14 mouse cellular contexts compared by ENCODE assay signal in the genomic region with DNA sequence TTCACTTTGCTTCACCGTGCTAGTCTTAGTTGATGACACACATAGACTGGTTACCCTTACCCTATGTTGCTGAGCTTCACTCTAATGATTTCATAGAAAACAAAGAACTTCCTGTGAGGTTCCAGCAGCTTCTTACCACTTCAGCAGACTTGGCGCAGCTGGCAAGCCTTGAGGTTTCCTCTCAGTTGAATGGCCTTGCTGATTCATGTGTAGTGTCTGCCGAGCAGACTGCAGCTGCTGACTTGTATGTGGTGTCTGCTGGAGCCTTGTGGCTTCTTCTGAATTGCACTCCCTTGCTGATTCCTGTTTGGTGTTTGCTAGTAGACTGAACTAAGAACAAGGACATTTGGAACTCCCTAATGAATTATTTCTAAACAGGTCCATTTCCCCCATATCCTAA.
DNase-seq lines count a peak whose midpoint lies in the region; ATAC-seq and TF ChIP-seq lines count a peak whose summit lies in the region.
"Had no signal": no experiment of that assay in that cellular context is flagged by ENCODE, and none has a peak within 500 bp of the region (broad histone marks: within the 10 kb centered on the region; RNA-seq: fewer than 3 reads in every experiment).

No protein-coding gene starts in this region.

- H3K4me3 ChIP-seq in myocyte, result no peak overlapping the region
- H3K4me3 ChIP-seq: embryonic facial prominence, embryonic 13.5 days; liver, embryonic 13.5 days had no signal

- no peak overlapping the region for H3ac ChIP-seq in myocyte (ENCODE audit: control insufficient read depth, insufficient read length)

- no peak overlapping the region for H3K4me2 ChIP-seq in myocyte (ENCODE audit: low read depth)
- H3K4me2 ChIP-seq: embryonic facial prominence, embryonic 13.5 days; liver, embryonic 13.5 days had no signal

- peak; percentile 34 for ATAC-seq in CD4-positive, CD25-positive, alpha-beta regulatory T cell, adult 4 months
- ATAC-seq: forebrain, embryonic 14.5 days had no signal

- H3K79me2 ChIP-seq in myocyte (ENCODE audit: control insufficient read depth, insufficient read depth), result no peaks in the 10 kb centered on the region

- H3K36me3 ChIP-seq in myocyte (ENCODE audit: control insufficient read depth, insufficient read depth), result no peaks in the 10 kb centered on the region
- H3K36me3 ChIP-seq: liver, embryonic 13.5 days had no signal

- no peaks in the 10 kb centered on the region for H3K27me3 ChIP-seq in myocyte (ENCODE audit: control insufficient read depth, insufficient read depth, insufficient read length)
- H3K27me3 ChIP-seq: embryonic facial prominence, embryonic 13.5 days; liver, embryonic 13.5 days had no signal

- no peak for TF ChIP-seq POLR2A in myocyte (IDR thresholded peaks at IDR 0.05; ENCODE audit: insufficient read length, low read depth)

- DNase-seq in kidney, adult 9 months, result peak; percentile 9
- no peak for DNase-seq in kidney, adult 8-10 months
- peak; percentile 78 for DNase-seq in 416B (ENCODE audit: low read depth)
- DNase-seq in layer of hippocampus, postnatal 10 days (ENCODE audit: low spot score in 2 of 2), result no peak
- no peak for DNase-seq in cerebellum, postnatal 25 days
- DNase-seq: cerebellum, adult 8-10 months; heart, postnatal 10 days; kidney, postnatal 36 days; liver, embryonic 13.5 days; lung, postnatal 4 days had no signal

TF ChIP-seq in myocyte, 11 proteins besides CTCF, POLR2A, EP300 and RAD21:
- no peak for TF ChIP-seq MYOG (IDR thresholded peaks at IDR 0.05; ENCODE audit: control insufficient read depth in 1 of 3, insufficient read depth in 1 of 3, insufficient read length in 2 of 3, low read depth in 2 of 3)
- no peak for TF ChIP-seq USF1 (IDR thresholded peaks at IDR 0.05; ENCODE audit: low read depth)
- TF ChIP-seq POLR2AphosphoS2 (IDR thresholded peaks at IDR 0.05; ENCODE audit: insufficient read length, low read depth), result no peak
- TF ChIP-seq MYOD1 (IDR thresholded peaks at IDR 0.05; ENCODE audit: control insufficient read depth in 1 of 3, insufficient read length in 2 of 3, low read depth in 2 of 3), result peak in 2 of 3 experiments; percentile 56 to 60

Comparison
In these comparisons a context has a peak if more than half of its experiments do, and no peak if none do; other contexts are left out.
1. DNase-seq: peak in kidney, adult 9 months (single experiment) and 416B (single experiment); none in kidney, adult 8-10 months (0 of 2), layer of hippocampus, postnatal 10 days (0 of 2) and cerebellum, postnatal 25 days (0 of 2).